ENCODE assay signal across 8 mouse cellular contexts in the genomic region with DNA sequence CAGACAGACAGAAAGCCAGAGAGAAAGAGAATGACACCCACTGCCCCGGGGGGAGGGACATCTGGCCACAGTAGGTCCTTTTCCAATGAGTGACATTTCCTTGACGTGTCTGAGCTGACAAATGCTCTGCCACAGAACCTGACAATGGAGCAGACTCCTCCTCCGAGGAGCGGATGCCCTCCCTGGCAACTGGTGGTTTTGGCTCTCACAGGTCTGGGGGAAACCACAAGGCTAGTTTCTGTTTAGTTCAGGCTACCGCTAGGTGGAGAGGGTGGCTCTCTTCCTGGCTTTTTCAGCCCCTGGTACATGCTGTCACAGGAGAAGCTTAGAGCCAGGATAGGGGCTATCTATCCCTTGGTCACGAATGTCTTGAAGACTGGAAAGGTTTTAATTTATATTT.
A peak's percentile ranks its signal among the peaks of the same experiment; 100 is the strongest.
DNase-seq lines count a peak whose midpoint lies in the region; ATAC-seq lines count a peak whose summit lies in the region.

No protein-coding gene starts in this region.

- DNase-seq in left cerebral cortex, adult 11 months (ENCODE audit: low spot score): peak; percentile 25
- no peak for DNase-seq in left cerebral cortex, adult 8-10 months (ENCODE audit: low spot score in 2 of 2)
- DNase-seq in embryo, embryonic 11 days: peak; percentile 84
- DNase-seq in liver, embryonic 13.5 days: no peak
- peak; percentile 59 for DNase-seq in neural tube, embryonic 10.5 days (ENCODE audit: extremely low spot score, low spot score)
- peak; percentile 93 for DNase-seq in thymus, postnatal 0 days (ENCODE audit: low spot score)

- H3K4me3 ChIP-seq in heart, embryonic 13.5 days: no peak overlapping the region
- H3K4me3 ChIP-seq in kidney, embryonic 15.5 days (replicated peaks): no peak overlapping the region
- no peak overlapping the region for H3K4me3 ChIP-seq in liver, embryonic 13.5 days (replicated peaks)

- peak overlapping the region; percentile 52; the same call in 1 of the 2 replicates for H3K9ac ChIP-seq in heart, embryonic 13.5 days
- no peak overlapping the region for H3K9ac ChIP-seq in kidney, embryonic 15.5 days
- H3K9ac ChIP-seq in liver, embryonic 13.5 days: no peak overlapping the region

- H3K9me3 ChIP-seq in heart, embryonic 13.5 days: no peaks in the 10 kb centered on the region
- no peaks in the 10 kb centered on the region for H3K9me3 ChIP-seq in kidney, embryonic 15.5 days (replicated peaks)
- no peaks in the 10 kb centered on the region for H3K9me3 ChIP-seq in liver, embryonic 13.5 days (replicated peaks)

- ATAC-seq in heart, embryonic 13.5 days (ENCODE audit: extremely low read depth, insufficient number of reproducible peaks, low FRiP score, low TSS enrichment): no peak; the same call in 1 of the 2 replicates
- ATAC-seq in kidney, embryonic 15.5 days (replicated peaks; ENCODE audit: low FRiP score): peak; percentile 73
- ATAC-seq in liver, embryonic 13.5 days (ENCODE audit: low read depth): peak; percentile 42

- H3K4me1 ChIP-seq in heart, embryonic 13.5 days: peaks cover 12% of the 10 kb centered on the region
- H3K4me1 ChIP-seq in kidney, embryonic 15.5 days: peaks cover 31% of the 10 kb centered on the region
- peaks cover 33% of the 10 kb centered on the region for H3K4me1 ChIP-seq in liver, embryonic 13.5 days (replicated peaks)

- H3K27ac ChIP-seq in heart, embryonic 13.5 days (replicated peaks): no peak overlapping the region
- H3K27ac ChIP-seq in kidney, embryonic 15.5 days: 0 out of 2 replicates have a peak overlapping the region, but pooled peaks have one; percentile 48
- no peak overlapping the region for H3K27ac ChIP-seq in liver, embryonic 13.5 days

- no peaks in the 10 kb centered on the region for H3K36me3 ChIP-seq in heart, embryonic 13.5 days
- H3K36me3 ChIP-seq in kidney, embryonic 15.5 days: no peaks in the 10 kb centered on the region
- no peaks in the 10 kb centered on the region for H3K36me3 ChIP-seq in liver, embryonic 13.5 days

- peak overlapping the region; percentile 44 for H3K4me2 ChIP-seq in heart, embryonic 13.5 days
- H3K4me2 ChIP-seq in kidney, embryonic 15.5 days: peak overlapping the region; percentile 47
- peak overlapping the region; percentile 12; the same call in 1 of the 2 replicates for H3K4me2 ChIP-seq in liver, embryonic 13.5 days

- 9% methylated on average over 6 of the region's 6 CpGs for WGBS in heart, embryonic 13.5 days
- 4% methylated on average over 6 of the region's 6 CpGs for WGBS in kidney, embryonic 15.5 days
- under 1% methylated on average over 6 of the region's 6 CpGs for WGBS in liver, embryonic 13.5 days (ENCODE audit: insufficient replicate concordance)

- no peaks in the 10 kb centered on the region for H3K27me3 ChIP-seq in heart, embryonic 13.5 days (replicated peaks)
- no peaks in the 10 kb centered on the region for H3K27me3 ChIP-seq in kidney, embryonic 15.5 days
- no peaks in the 10 kb centered on the region for H3K27me3 ChIP-seq in liver, embryonic 13.5 days

Comparison
In these comparisons a context has a peak if more than half of its experiments do, and no peak if none do; other contexts are left out.
1. DNase-seq: peak in left cerebral cortex, adult 11 months (single experiment), embryo, embryonic 11 days (single experiment), neural tube, embryonic 10.5 days (single experiment) and thymus, postnatal 0 days (single experiment); none in left cerebral cortex, adult 8-10 months (0 of 2) and liver, embryonic 13.5 days (single experiment).
2. Peak in every context shown above with its lines, with median percentiles within 50 percentile points of each other: H3K4me2 ChIP-seq.